In genomic region chr16:14377321-14377720, GRCm38 (mm10) we compare ENCODE assay signal across 9 mouse cellular contexts. TPM values are rescaled to one million over a fixed set of nuclear protein-coding genes. Genes with fewer than 3 reads are reported as not detected.
DNase-seq lines count a peak whose midpoint lies in the region; ATAC-seq lines count a peak whose summit lies in the region.
"Had no signal": no experiment of that assay in that cellular context is flagged by ENCODE, and none has a peak within 500 bp of the region (broad histone marks: within the 10 kb centered on the region; RNA-seq: fewer than 3 reads in every experiment).

No protein-coding gene starts in this region.

- DNase-seq in forebrain, embryonic 11.5 days (ENCODE audit: low spot score): no peak
- DNase-seq in MN1 (ENCODE audit: low spot score): peak; percentile 52
- peak; percentile 73 for DNase-seq in fat pad, adult 2 months (ENCODE audit: extremely low read depth, low read depth, low spot score)
- DNase-seq in left cerebral cortex, postnatal 36 days (ENCODE audit: low spot score in 2 of 2): peak; percentile 45 to 57
- no peak for DNase-seq in spleen, postnatal 14 days (ENCODE audit: low spot score in 2 of 2)
- DNase-seq in midbrain, embryonic 14.5 days: no peak

- H3K27ac ChIP-seq in forebrain, embryonic 15.5 days (replicated peaks): no peak overlapping the region
- H3K27ac ChIP-seq in forebrain, embryonic 11.5 days (ENCODE audit: low read depth, low read length): no peak overlapping the region
- H3K27ac ChIP-seq in intestine, embryonic 16.5 days (ENCODE audit: low read length): no peak overlapping the region
- no peak overlapping the region for H3K27ac ChIP-seq in midbrain, embryonic 14.5 days (replicated peaks; ENCODE audit: low read depth, low read length)
- H3K27ac ChIP-seq: liver, embryonic 15.5 days had no signal

- H3K36me3 ChIP-seq in forebrain, embryonic 15.5 days: no peaks in the 10 kb centered on the region
- H3K36me3 ChIP-seq in forebrain, embryonic 11.5 days (ENCODE audit: control insufficient read depth, insufficient read depth, low read length): no peaks in the 10 kb centered on the region
- H3K36me3 ChIP-seq in intestine, embryonic 16.5 days (ENCODE audit: control insufficient read depth, insufficient read depth, low read length): no peaks in the 10 kb centered on the region
- H3K36me3 ChIP-seq in midbrain, embryonic 14.5 days (ENCODE audit: control insufficient read depth, insufficient read depth, low read length): no peaks in the 10 kb centered on the region
- H3K36me3 ChIP-seq: liver, embryonic 15.5 days had no signal

- H3K9me3 ChIP-seq in forebrain, embryonic 15.5 days: no peaks in the 10 kb centered on the region
- H3K9me3 ChIP-seq in forebrain, embryonic 11.5 days (ENCODE audit: control insufficient read depth, low read length): no peaks in the 10 kb centered on the region
- H3K9me3 ChIP-seq in intestine, embryonic 16.5 days (ENCODE audit: control insufficient read depth, low read length): no peaks in the 10 kb centered on the region
- H3K9me3 ChIP-seq in midbrain, embryonic 14.5 days (ENCODE audit: control insufficient read depth, low read length): no peaks in the 10 kb centered on the region
- H3K9me3 ChIP-seq: liver, embryonic 15.5 days had no signal

- intact Hi-C loops in left cerebral cortex, postnatal 36 days (cut with DNase I): no loop called here

- H3K4me3 ChIP-seq in forebrain, embryonic 15.5 days: no peak overlapping the region
- no peak overlapping the region for H3K4me3 ChIP-seq in forebrain, embryonic 11.5 days (ENCODE audit: low read depth, low read length)
- no peak overlapping the region for H3K4me3 ChIP-seq in intestine, embryonic 16.5 days (ENCODE audit: low read length)
- no peak overlapping the region for H3K4me3 ChIP-seq in midbrain, embryonic 14.5 days (replicated peaks; ENCODE audit: low read depth, low read length)
- H3K4me3 ChIP-seq: liver, embryonic 15.5 days had no signal

- WGBS in forebrain, embryonic 15.5 days: 69% methylated on average over 2 of the region's 2 CpGs
- WGBS in forebrain, embryonic 11.5 days: 92% methylated on average over 2 of the region's 2 CpGs
- 65% methylated on average over 2 of the region's 2 CpGs for WGBS in intestine, embryonic 16.5 days
- 92% methylated on average over 2 of the region's 2 CpGs for WGBS in midbrain, embryonic 14.5 days

- no peak overlapping the region for H3K9ac ChIP-seq in forebrain, embryonic 15.5 days (replicated peaks)
- no peak overlapping the region for H3K9ac ChIP-seq in forebrain, embryonic 11.5 days (ENCODE audit: low read length)
- no peak overlapping the region for H3K9ac ChIP-seq in intestine, embryonic 16.5 days (ENCODE audit: low read depth, low read length)
- no peak overlapping the region for H3K9ac ChIP-seq in midbrain, embryonic 14.5 days (replicated peaks; ENCODE audit: low read length)
- H3K9ac ChIP-seq: liver, embryonic 15.5 days had no signal

- H3K4me2 ChIP-seq in forebrain, embryonic 15.5 days (replicated peaks): no peak overlapping the region
- H3K4me2 ChIP-seq in forebrain, embryonic 11.5 days (ENCODE audit: low read depth, low read length, severe bottlenecking): no peak overlapping the region
- H3K4me2 ChIP-seq in intestine, embryonic 16.5 days (ENCODE audit: low read depth, low read length): no peak overlapping the region
- no peak overlapping the region for H3K4me2 ChIP-seq in midbrain, embryonic 14.5 days (ENCODE audit: low read length)
- H3K4me2 ChIP-seq: liver, embryonic 15.5 days had no signal

- peaks cover 17% of the 10 kb centered on the region for H3K4me1 ChIP-seq in forebrain, embryonic 15.5 days
- peaks cover 1% of the 10 kb centered on the region; the same call in 1 of the 2 replicates for H3K4me1 ChIP-seq in forebrain, embryonic 11.5 days (replicated peaks; ENCODE audit: control insufficient read depth, insufficient read depth, low read length)
- H3K4me1 ChIP-seq in intestine, embryonic 16.5 days (ENCODE audit: control insufficient read depth, insufficient read depth, low read length): peaks cover 7% of the 10 kb centered on the region
- H3K4me1 ChIP-seq in midbrain, embryonic 14.5 days (ENCODE audit: control insufficient read depth, insufficient read depth, low read length): no peaks in the 10 kb centered on the region

- no peaks in the 10 kb centered on the region for H3K27me3 ChIP-seq in forebrain, embryonic 15.5 days
- H3K27me3 ChIP-seq in forebrain, embryonic 11.5 days (ENCODE audit: control insufficient read depth, insufficient read depth, low read length): no peaks in the 10 kb centered on the region
- no peaks in the 10 kb centered on the region for H3K27me3 ChIP-seq in intestine, embryonic 16.5 days (replicated peaks; ENCODE audit: control insufficient read depth, insufficient read depth, low read length)
- H3K27me3 ChIP-seq in midbrain, embryonic 14.5 days (ENCODE audit: control insufficient read depth, insufficient read depth, low read length): no peaks in the 10 kb centered on the region
- H3K27me3 ChIP-seq: liver, embryonic 15.5 days had no signal

- peak; percentile 91 for ATAC-seq in forebrain, embryonic 15.5 days (replicated peaks)
- ATAC-seq in forebrain, embryonic 11.5 days (replicated peaks; ENCODE audit: low FRiP score): no peak
- peak; percentile 57 for ATAC-seq in intestine, embryonic 16.5 days
- no peak for ATAC-seq in midbrain, embryonic 14.5 days (ENCODE audit: low FRiP score, low TSS enrichment)

RNA-seq across cellular contexts. Expression of gene Abcc1, which starts 16.0 kb away (rescaled TPM):
- polyA plus RNA-seq in forebrain, embryonic 15.5 days (2015; fragmentation: Nextera tagmentation; extraction: Ambion mirVana): 8.9 and 11.2 TPM in 2 replicates
- polyA plus RNA-seq in forebrain, embryonic 11.5 days (2014; fragmentation: Nextera tagmentation; extraction: Ambion mirVana): 9.5 and 9.6 TPM in 2 replicates
- polyA plus RNA-seq in intestine, embryonic 16.5 days (2015; fragmentation: Nextera tagmentation; extraction: Ambion mirVana): 5.6 and 7.1 TPM in 2 replicates
- 10 to 100 TPM; 13.4 to 16.9 TPM for total RNA-seq in left cerebral cortex, postnatal 36 days (2021)
- polyA plus RNA-seq in midbrain, embryonic 14.5 days (2014; fragmentation: Nextera tagmentation; extraction: Ambion mirVana): 6.2 and 9.6 TPM in 2 replicates

Comparison
In these comparisons a context has a peak if more than half of its experiments do, and no peak if none do; other contexts are left out.
1. ATAC-seq: peak in forebrain, embryonic 15.5 days (single experiment) and intestine, embryonic 16.5 days (single experiment); none in forebrain, embryonic 11.5 days (single experiment) and midbrain, embryonic 14.5 days (single experiment).
2. DNase-seq: peak in MN1 (single experiment), fat pad, adult 2 months (single experiment) and left cerebral cortex, postnatal 36 days (2 of 2); none in forebrain, embryonic 11.5 days (single experiment), spleen, postnatal 14 days (0 of 2) and midbrain, embryonic 14.5 days (single experiment).